Mouse (Mus musculus) neural tube, embryonic 14.5 days (tissue): ENCODE data around the gene Atxn7l1. TPM values are rescaled to one million over a fixed set of nuclear protein-coding genes. Genes with fewer than 3 reads are reported as not detected.

Experiments used
- ATAC-seq: fragments of 200-750 bp; cut with Nextera tagmentation; 2 replicates; pipeline ENCODE4 v1.8.0; 2017; ENCODE audit warnings: low read depth, mild to moderate bottlenecking, moderate TSS enrichment, moderate library complexity
- H3K27ac ChIP-seq: fragments of 300-500 bp; sonication (generic); 2 replicates; pipeline ENCODE4 v1.5.1; 2014; ENCODE audit warnings: low read depth, mild to moderate bottlenecking, control low read depth, low read length, moderate library complexity, mixed read lengths
- H3K27me3 ChIP-seq: fragments of 300-500 bp; sonication (generic); 2 replicates; pipeline ENCODE4 v1.6.1; 2014; ENCODE audit warnings: low read length; ENCODE audit not compliant: control insufficient read depth, insufficient read depth
- H3K36me3 ChIP-seq: fragments of 300-500 bp; sonication (generic); 2 replicates; pipeline ENCODE4 v1.6.1; 2014; ENCODE audit warnings: low read length, mixed read lengths; ENCODE audit not compliant: control insufficient read depth, insufficient read depth
- H3K4me1 ChIP-seq: fragments of 300-500 bp; sonication (generic); 2 replicates; pipeline ENCODE4 v1.6.1; 2014; ENCODE audit warnings: low read length; ENCODE audit not compliant: control insufficient read depth, insufficient read depth
- H3K4me2 ChIP-seq: fragments of 300-500 bp; sonication (generic); 2 replicates; pipeline ENCODE4 v1.6.1; 2014; ENCODE audit warnings: mild to moderate bottlenecking, low read depth, low read length, control low read depth
- H3K4me3 ChIP-seq: fragments of 300-500 bp; sonication (generic); 2 replicates; pipeline ENCODE4 v1.5.1; 2014; ENCODE audit warnings: low read depth, low read length, control low read depth, mixed read lengths
- H3K9ac ChIP-seq: fragments of 300-500 bp; sonication (generic); replicated peaks from 2 replicates; pipeline ENCODE4 v1.6.1; 2014; ENCODE audit warnings: low read depth, mild to moderate bottlenecking, control low read depth, low read length, mixed read lengths
- H3K9me3 ChIP-seq: fragments of 300-500 bp; sonication (generic); 2 replicates; pipeline ENCODE4 v1.6.1; 2016; ENCODE audit warnings: low read length; ENCODE audit not compliant: control insufficient read depth
- WGBS: fragments of 180-500 bp; shearing (Covaris S2); extraction: QIAGEN DNeasy Blood & Tissue Kit; methylation state at CpG from one replicate; pipeline ENCODE4 v1.1.7; 2014; 5-methylcytosine and 5-hydroxymethylcytosine counted together
- polyA plus RNA-seq: library from polyadenylated mRNA; unstranded; fragments of >200 nt; fragmentation: Nextera tagmentation; extraction: Ambion mirVana; gene quantifications from 2 replicates; pipeline ENCODE4 v1.2.1, GENCODE M21; 2014

Gene Atxn7l1
- polyA plus RNA-seq, 1 experiment from 2014 or later, result 35.1 TPM

GRCm38 (mm10) chr12:33334511-33334910, 187.0 kb downstream of the Atxn7l1 start:
- Histone ChIP-seq H3K9me3 (no peaks in the 10 kb centered on the region), H3K4me1 (0 out of 2 replicates have a peak, but pooled peaks cover 3% of the 10 kb centered on the region), H3K36me3 (no peaks in the 10 kb centered on the region), H3K27me3 (no peaks in the 10 kb centered on the region), H3K4me3 (no peak overlapping the region), H3K9ac (no peak overlapping the region), H3K27ac (no peak overlapping the region), H3K4me2 (no peak overlapping the region)
- no peak for ATAC-seq
- WGBS, result 96% methylated on average over 2 of the region's 2 CpGs

DNA sequence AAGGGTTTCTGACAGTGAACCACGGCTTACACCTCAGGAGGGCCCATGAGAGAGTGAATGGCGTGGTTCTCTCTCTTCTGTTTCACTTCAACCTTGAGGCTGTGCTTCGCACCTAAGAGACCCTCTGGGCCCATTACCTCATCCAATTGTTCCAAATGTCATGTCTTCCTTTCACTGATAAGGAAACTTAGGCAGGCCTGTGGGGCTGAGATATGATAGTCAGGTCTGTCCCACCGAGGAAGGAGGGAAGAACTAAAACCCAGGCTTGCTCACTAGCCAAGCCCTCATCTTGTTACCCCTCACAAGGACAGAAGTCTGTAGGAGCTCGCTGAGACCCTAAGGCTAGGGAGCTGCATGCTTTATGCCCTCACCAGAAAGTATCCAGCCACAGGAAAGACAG, 187.5 kb downstream of the Atxn7l1 start:
- Histone ChIP-seq H3K4me1 (0 out of 2 replicates have a peak, but pooled peaks cover 3% of the 10 kb centered on the region), H3K36me3 (no peaks in the 10 kb centered on the region), H3K27me3 (no peaks in the 10 kb centered on the region), H3K4me2 (no peak overlapping the region), H3K9me3 (no peaks in the 10 kb centered on the region), H3K27ac (no peak overlapping the region), H3K4me3 (no peak overlapping the region), H3K9ac (no peak overlapping the region)
- ATAC-seq, result no peak
- 86% methylated on average over 5 of the region's 5 CpGs for WGBS

DNA sequence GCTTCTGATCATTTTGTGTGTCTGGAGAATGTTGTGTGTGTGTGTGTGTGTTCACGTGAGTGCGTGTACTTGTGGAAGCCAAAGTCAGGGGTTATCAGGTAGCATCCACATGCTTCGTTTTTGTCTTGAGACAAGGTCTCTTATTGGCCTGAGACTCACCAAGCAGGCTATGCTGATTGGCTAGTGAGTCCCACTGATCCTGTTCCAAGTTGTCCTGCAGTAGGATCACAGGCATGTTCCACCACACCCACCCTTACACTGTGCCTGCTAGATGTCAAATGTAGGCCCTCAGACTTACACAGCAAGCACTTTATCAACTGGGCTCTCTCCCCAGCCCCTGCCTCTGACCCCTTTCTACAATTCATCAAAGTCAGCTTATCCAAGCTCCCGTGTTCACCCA, 187.9 kb downstream of the Atxn7l1 start:
- Histone ChIP-seq H3K27me3 (no peaks in the 10 kb centered on the region), H3K27ac (no peak overlapping the region), H3K4me3 (no peak overlapping the region), H3K9ac (no peak overlapping the region), H3K9me3 (no peaks in the 10 kb centered on the region), H3K4me1 (0 out of 2 replicates have a peak, but pooled peaks cover 5% of the 10 kb centered on the region), H3K4me2 (no peak overlapping the region), H3K36me3 (no peaks in the 10 kb centered on the region)
- WGBS, result 83% methylated on average over 4 of the region's 4 CpGs
- ATAC-seq, result no peak

DNA sequence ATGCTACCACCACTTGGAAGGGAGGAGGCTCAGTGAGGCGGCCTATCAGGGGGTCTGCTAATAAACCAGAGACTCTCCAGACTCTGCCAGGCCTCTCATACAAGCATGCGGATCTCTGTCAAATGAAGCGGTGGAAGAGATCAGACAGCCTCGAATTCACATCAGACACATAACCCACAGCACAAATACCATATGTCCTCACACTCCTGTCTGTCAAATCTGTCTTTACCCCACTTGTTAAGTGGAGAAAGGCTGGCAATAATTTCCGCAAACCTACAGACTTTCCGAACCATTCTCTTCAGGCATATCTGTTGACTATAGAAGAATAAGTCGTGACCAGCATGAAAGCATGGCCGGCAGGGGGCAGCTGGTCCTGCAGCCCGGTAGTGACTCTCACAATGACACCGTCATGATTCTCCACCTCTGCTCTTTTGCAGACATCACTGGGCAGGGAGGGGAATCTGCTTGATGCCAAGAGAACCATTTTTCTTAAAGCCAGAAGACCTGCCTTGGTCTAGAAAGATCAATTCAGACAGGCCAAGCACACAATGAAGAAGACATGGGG, 189.2 kb downstream of the Atxn7l1 start:
- Histone ChIP-seq H3K27me3 (no peaks in the 10 kb centered on the region), H3K27ac (no peak overlapping the region), H3K9me3 (no peaks in the 10 kb centered on the region), H3K36me3 (no peaks in the 10 kb centered on the region), H3K4me2 (no peak overlapping the region), H3K4me3 (no peak overlapping the region), H3K4me1 (peaks cover 17% of the 10 kb centered on the region), H3K9ac (no peak overlapping the region)
- no peak for ATAC-seq
- 57% methylated on average over 10 of the region's 10 CpGs for WGBS

DNA sequence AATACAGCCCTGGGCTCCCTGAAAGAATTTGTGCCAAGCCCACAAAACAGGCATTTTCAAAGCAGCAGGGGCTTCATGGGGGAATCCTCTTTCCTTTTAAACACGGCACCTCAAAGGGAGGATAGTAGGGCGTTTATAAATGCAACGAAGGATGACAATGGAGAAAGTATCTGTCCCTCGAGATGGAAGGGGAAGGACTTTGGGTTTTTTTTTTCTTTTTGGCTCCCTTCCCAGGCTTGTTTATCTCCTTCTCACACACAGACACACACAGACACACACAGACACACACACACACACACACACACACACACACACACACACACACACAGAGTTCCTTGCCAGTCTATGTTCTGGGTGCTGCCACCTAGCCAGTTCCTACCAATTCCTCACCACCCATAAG, 189.8 kb downstream of the Atxn7l1 start:
- Histone ChIP-seq H3K9me3 (no peaks in the 10 kb centered on the region), H3K27ac (no peak overlapping the region), H3K27me3 (no peaks in the 10 kb centered on the region), H3K36me3 (no peaks in the 10 kb centered on the region), H3K4me1 (peaks cover 24% of the 10 kb centered on the region), H3K4me3 (no peak overlapping the region), H3K4me2 (no peak overlapping the region), H3K9ac (no peak overlapping the region)
- ATAC-seq, result no peak
- WGBS, result 28% methylated on average over 4 of the region's 4 CpGs

DNA sequence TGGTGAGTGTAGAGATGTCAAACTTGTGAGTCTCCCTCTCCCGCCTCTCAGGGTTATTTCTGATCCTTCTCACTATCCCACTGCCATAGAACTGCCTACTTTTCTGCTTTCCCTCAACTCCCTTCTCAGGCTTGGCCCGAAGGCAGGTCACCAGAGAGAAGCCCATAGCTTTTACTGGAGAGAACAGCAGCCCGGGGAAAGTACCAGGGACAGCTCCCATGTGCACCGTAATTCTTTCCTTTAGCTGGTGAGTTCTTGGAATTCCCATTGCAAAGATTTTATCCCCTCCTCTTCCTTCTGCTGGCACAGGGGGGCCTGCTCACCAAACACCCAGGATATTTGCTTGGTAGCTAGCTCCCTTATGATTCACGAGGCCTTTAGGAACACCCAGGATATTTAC, 190.7 kb downstream of the Atxn7l1 start:
- Histone ChIP-seq H3K27ac (no peak overlapping the region), H3K36me3 (no peaks in the 10 kb centered on the region), H3K4me2 (no peak overlapping the region), H3K27me3 (no peaks in the 10 kb centered on the region), H3K9me3 (no peaks in the 10 kb centered on the region), H3K4me3 (no peak overlapping the region), H3K4me1 (peaks cover 22% of the 10 kb centered on the region), H3K9ac (no peak overlapping the region)
- ATAC-seq, result no peak
- 28% methylated on average over 5 of the region's 5 CpGs for WGBS

DNA sequence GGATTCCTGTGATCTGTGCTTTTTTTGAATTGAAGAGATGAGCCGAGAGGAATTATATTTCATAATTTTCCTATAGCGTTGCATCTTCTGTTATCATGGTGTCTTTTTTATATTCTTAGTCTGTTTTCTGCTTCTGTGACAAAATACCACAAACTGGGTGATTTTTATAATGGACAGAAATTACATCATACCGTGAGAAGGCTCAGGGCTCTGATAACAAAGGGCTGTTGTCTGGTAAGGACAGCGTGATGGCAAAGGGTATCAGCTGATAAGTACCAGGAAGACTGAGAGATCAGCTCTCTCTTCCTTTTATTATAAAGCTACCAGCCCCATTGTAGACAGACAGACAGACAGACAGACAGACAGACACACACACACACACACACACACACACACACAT, 192.3 kb downstream of the Atxn7l1 start:
- Histone ChIP-seq H3K27ac (no peak overlapping the region), H3K9me3 (no peaks in the 10 kb centered on the region), H3K27me3 (no peaks in the 10 kb centered on the region), H3K4me2 (no peak overlapping the region), H3K9ac (no peak overlapping the region), H3K4me1 (peaks cover 23% of the 10 kb centered on the region), H3K36me3 (no peaks in the 10 kb centered on the region), H3K4me3 (no peak overlapping the region)
- ATAC-seq, result no peak
- 84% methylated on average over 4 of the region's 4 CpGs for WGBS

DNA sequence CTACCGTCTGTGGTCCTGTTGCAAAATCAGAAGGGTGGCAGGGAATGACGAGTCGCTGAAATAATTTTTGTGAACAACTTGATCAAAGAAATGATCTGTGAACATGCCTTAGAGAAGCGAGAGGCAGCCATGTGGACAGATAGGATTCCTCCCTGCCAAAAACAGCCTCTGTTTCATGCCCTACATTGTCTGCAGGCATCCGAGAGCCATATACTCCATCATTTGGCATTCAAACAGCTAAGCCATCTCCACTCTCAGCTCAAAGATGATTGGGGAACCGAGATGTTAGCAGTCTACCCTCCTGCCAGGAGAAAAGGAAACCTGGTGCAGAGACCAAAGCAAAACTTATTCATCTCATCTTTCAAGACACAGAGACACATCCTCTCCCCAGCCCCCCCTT, 193.2 kb downstream of the Atxn7l1 start:
- no peak overlapping the region for H3K4me2 ChIP-seq
- no peaks in the 10 kb centered on the region for H3K36me3 ChIP-seq

DNA sequence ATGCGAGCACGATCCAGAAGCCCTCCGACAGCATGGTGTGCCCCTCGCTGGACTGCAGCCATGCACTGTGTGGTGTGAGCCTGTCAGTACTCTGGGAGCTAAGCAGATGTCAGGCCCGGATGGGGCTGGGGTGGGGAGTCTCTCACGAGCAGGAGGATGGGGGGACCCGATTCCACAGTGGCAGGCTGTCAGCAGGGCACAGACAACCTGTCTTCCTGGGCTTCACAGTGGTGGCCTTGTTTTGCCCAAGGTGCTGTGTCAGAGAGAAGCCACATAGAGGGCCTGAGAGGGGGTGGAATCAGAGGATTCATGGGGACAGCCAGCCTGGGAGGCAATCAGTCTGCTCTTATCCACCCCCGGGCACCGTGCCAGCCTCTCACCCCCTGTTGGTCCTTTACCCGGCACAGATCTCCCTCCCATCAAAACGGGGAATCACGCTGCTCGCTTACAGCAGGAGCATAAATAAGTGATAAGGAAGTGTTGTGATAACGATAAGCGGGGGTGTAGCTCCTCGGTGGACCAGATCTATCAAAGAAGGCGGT, 193.9 kb downstream of the Atxn7l1 start:
- no peak overlapping the region for H3K4me3 ChIP-seq
- H3K27me3 ChIP-seq, result no peaks in the 10 kb centered on the region
- no peak overlapping the region for H3K4me2 ChIP-seq
- H3K9ac ChIP-seq, result no peak overlapping the region
- ATAC-seq, result peak; percentile 72
- 0 out of 2 replicates have a peak overlapping the region, but pooled peaks have one; percentile 7 for H3K27ac ChIP-seq
- H3K36me3 ChIP-seq, result no peaks in the 10 kb centered on the region
- peaks cover 36% of the 10 kb centered on the region for H3K4me1 ChIP-seq
- 44% methylated on average over 17 of the region's 17 CpGs for WGBS
- H3K9me3 ChIP-seq, result no peaks in the 10 kb centered on the region

More for the DNA sequence above, 193.2 kb downstream of the Atxn7l1 start:
- H3K9ac ChIP-seq, result no peak overlapping the region
- ATAC-seq, result no peak
- H3K27ac ChIP-seq, result no peak overlapping the region; the same call in 1 of the 2 replicates
- no peaks in the 10 kb centered on the region for H3K27me3 ChIP-seq
- WGBS, result 63% methylated on average over 6 of the region's 6 CpGs
- H3K4me1 ChIP-seq, result peaks cover 32% of the 10 kb centered on the region
- H3K9me3 ChIP-seq, result no peaks in the 10 kb centered on the region
- H3K4me3 ChIP-seq, result no peak overlapping the region
